Mouse (Mus musculus): ENCODE data around the gene AK157302.

DNA sequence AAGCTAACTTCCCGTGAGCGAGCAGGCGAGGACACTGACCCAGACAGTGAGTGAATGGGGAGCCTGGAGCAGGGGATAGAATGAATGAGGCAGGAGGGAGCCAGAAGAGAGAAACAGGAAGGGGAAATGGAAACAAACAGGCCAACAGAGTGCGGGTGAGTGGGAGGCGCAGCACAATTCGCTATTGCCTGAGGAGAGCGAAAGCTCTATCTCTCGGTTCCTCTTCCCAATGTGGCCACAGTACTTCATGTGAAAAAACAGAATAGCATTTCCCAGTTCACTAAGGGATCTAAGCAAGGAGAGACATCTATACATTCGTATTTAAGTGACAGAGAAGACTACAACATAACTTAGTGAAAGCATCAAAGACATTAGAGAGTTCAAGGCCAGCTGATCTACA, 48.2 kb upstream of the AK157302 start:
- TF ChIP-seq POLR2A (IDR thresholded peaks at IDR 0.05; ENCODE audit: insufficient read depth, low read depth, low read length) (no peak), CTCF (IDR thresholded peaks at IDR 0.05) (no peak)
